Mouse (Mus musculus): Measurements from ENCODE around the gene Cyp26b1.

DNA sequence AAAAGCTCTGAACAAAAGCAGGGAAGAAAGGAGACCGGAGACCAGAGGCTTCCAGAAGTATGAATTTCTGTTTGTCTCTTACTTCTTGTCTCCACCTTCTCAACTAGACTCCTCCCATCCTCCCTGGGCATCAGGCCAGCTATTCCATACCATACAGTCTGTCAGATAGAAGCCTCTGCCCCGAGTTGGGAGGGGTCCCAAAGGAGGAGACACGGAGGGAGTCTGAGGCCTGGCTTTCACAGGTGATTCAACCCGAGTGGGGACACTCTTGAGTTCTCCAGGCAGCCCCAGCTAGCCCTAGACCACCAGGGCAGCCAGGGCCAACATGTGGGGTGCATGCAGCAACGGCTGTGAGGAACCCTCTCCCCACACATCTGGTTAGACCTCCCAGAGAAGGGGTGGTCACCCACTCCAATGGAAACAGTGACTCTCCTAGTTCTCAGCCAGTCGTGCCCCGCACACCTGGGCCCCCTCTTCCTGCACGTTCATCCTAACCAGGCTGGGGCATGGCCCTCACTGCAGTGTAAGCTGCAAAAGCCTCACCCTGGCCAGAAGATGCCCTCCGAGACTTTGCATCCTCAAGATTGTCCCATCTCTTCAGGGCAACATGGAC is 11.8 kb downstream of the Cyp26b1 start:
- TF ChIP-seq POLR2A (IDR thresholded peaks at IDR 0.05; ENCODE audit: insufficient read length, low read depth) = no peak
- TF ChIP-seq MAX (IDR thresholded peaks at IDR 0.05; ENCODE audit: low read depth) = no peak
- no peak for TF ChIP-seq POLR2AphosphoS2 (IDR thresholded peaks at IDR 0.05; ENCODE audit: insufficient read length, low read depth)
- TF ChIP-seq TCF3 (IDR thresholded peaks at IDR 0.05; ENCODE audit: insufficient read length, low read depth) = no peak
